Mouse (Mus musculus) left cerebral cortex, postnatal 14 days (tissue): ENCODE measurements around the gene Sntb2. TPM values are rescaled to one million over a fixed set of nuclear protein-coding genes. Genes with fewer than 3 reads are reported as not detected.

Experiments used
- DNase-seq, 2 experiments: peaks; one replicate each; pipeline ENCODE4 v3.0.0; 2021 to 2022; ENCODE audit warnings: low spot score in 2 of 2, mixed read lengths in 1 of 2
- intact Hi-C: fragments of 180-260 bp; cut with DNase I; formaldehyde crosslinking; loops from one replicate; pipeline ENCODE4 v1.15.1; 2025
- total RNA-seq, 2 experiments: library from RNA; stranded (reverse); gene quantifications; 2 replicates each; pipeline ENCODE4 v1.2.3; 2021

The Sntb2 gene
- total RNA-seq, 2 experiments from 2014 or later = 8.1 to 10.7 TPM

DNA sequence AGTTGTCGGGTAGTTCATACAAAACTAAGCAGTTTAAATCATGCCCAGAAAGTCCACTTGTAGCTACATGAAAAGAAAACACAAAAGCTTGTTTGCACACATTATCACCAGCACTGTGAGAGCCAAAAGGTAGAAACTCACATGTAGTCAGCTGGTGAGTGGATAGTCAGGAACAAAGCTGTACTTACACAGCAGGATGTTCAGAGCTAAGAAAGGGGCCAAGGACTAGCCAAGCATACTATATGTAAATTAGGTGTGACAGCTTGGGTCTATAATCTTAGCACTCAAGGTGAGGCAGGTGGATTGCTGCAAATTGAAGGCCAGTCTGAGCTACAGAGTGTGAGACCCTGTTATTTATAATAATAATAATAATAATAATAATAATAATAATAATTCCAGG, 127.1 kb downstream of the Sntb2 start:
- intact Hi-C loops = no loop called here
- no peak for DNase-seq

DNA sequence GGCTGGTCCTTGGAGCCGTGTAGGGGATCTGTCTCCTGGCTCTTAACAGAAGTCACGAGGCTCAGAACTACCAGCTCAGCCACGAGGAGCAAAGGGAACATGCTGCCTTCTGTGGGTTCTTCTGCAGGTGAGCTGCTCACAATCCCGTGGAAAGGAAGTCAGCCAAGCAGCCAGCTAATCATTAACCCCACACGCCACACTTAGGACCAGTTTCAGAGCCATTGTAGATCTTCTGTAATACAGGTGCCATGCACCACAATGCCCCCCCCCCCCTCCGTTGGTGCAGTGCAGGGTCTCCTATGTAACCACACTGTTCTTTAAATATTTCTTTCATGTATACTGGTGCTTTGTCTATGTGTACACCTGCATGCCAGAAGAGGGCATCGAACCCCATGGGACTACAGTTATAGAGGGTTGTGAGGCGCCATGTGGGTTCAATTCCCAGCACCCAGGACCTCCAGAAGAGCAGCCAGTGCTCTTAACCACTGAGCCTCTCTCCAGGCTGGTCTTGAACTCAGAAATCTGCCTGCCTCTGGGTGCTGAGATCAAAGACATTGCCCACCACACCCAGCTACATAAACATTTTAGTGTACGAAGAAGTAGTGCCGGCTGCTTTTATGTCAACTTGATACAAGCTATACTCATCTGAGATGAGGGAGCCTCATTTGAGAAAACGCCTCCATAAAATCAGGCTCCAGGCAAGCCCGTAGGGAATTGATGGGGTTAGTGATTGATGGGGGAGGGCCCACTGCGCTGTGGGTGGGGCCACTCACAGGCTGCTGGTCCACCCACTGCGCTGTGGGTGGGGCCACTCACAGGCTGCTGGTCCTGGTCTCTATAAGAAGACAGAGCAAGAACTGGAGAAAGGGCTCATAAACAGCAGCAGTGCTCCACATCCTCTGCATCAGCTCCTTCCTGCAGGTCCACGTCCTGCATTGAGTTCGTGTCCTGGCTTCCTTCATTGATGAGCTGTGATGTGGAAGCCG, 130.3 kb downstream of the Sntb2 start, which contains the start of gene Tmed6:
TSS of gene Tmed6 (minus strand) at position 134 of the 986 bp plus-strand sequence.
- DNase-seq = no peak
- intact Hi-C loops = no loop called here

Other genes with a start within 250 kb of the Sntb2 start
- 1 to 10 TPM; 3.0 to 4.1 TPM for gene Has3, start 65.5 kb upstream of the Sntb2 start, total RNA-seq
- 10 to 100 TPM; 29.5 to 31.4 TPM for gene Utp4, start 42.1 kb upstream of the Sntb2 start, total RNA-seq
- 100 to 1,000 TPM; 121 to 124 TPM for gene Vps4a, start 95.5 kb downstream of the Sntb2 start, total RNA-seq
- 10 to 100 TPM; 28.3 to 29.8 TPM for gene Pdf, start 112.9 kb downstream of the Sntb2 start, total RNA-seq
- 10 to 100 TPM; 26.5 to 29.5 TPM for gene Cog8, start 120.9 kb downstream of the Sntb2 start, total RNA-seq
- 10 to 100 TPM; 43.4 to 53.6 TPM for gene Nip7, start 121.1 kb downstream of the Sntb2 start, total RNA-seq
- gene Tmed6, start 129.9 kb downstream of the Sntb2 start, total RNA-seq = not detected
- 10 to 100 TPM; 37.1 to 37.5 TPM for gene Terf2, start 160.8 kb downstream of the Sntb2 start, total RNA-seq
- 10 to 100 TPM; 83.4 to 84.5 TPM for gene Cyb5b, start 214.9 kb downstream of the Sntb2 start, total RNA-seq